Mouse (Mus musculus): ENCODE measurements around the gene Prox1. TPM values are rescaled to one million over a fixed set of nuclear protein-coding genes. Genes with fewer than 3 reads are reported as not detected.

Prox1 gene
- polyA plus RNA-seq, 1 experiment from 2014 or later = 2.8 TPM

GRCm38 (mm10) chr1:190155021-190155420 is 15.5 kb downstream of the Prox1 start:
- WGBS = 38% methylated on average over 2 of the region's 2 CpGs
- ATAC-seq = no peak
- H3K36me3 ChIP-seq = no peaks in the 10 kb centered on the region
- no peak overlapping the region for H3K27ac ChIP-seq
- no peak overlapping the region for H3K9ac ChIP-seq
- H3K4me2 ChIP-seq (replicated peaks) = no peak overlapping the region
- no peaks in the 10 kb centered on the region for H3K27me3 ChIP-seq (replicated peaks)
- H3K9me3 ChIP-seq = no peaks in the 10 kb centered on the region
- H3K4me1 ChIP-seq (replicated peaks) = 0 out of 2 replicates have a peak, but pooled peaks cover 4% of the 10 kb centered on the region
- H3K4me3 ChIP-seq (replicated peaks) = no peak overlapping the region

- H3K4me3 ChIP-seq (replicated peaks) = no peak overlapping the region
- ATAC-seq = no peak
- 0 out of 2 replicates have a peak, but pooled peaks cover 4% of the 10 kb centered on the region for H3K4me1 ChIP-seq (replicated peaks)
- H3K9me3 ChIP-seq = no peaks in the 10 kb centered on the region
- no peak overlapping the region for H3K27ac ChIP-seq
- WGBS = 24% methylated on average over 7 of the region's 7 CpGs
- no peaks in the 10 kb centered on the region for H3K27me3 ChIP-seq (replicated peaks)
- H3K4me2 ChIP-seq (replicated peaks) = no peak overlapping the region
- no peak overlapping the region for H3K9ac ChIP-seq
- no peaks in the 10 kb centered on the region for H3K36me3 ChIP-seq
These were observed 16.2 kb downstream of the Prox1 start for GRCm38 (mm10) chr1:190154292-190154691.

GRCm38 (mm10) chr1:190152603-190153002 is 17.9 kb downstream of the Prox1 start:
- WGBS = 92% methylated on average over 6 of the region's 6 CpGs
- H3K27me3 ChIP-seq (replicated peaks) = no peaks in the 10 kb centered on the region
- H3K4me2 ChIP-seq (replicated peaks) = no peak overlapping the region
- H3K36me3 ChIP-seq = no peaks in the 10 kb centered on the region
- ATAC-seq = no peak
- no peaks in the 10 kb centered on the region for H3K9me3 ChIP-seq
- no peak overlapping the region for H3K9ac ChIP-seq
- no peak overlapping the region for H3K4me3 ChIP-seq (replicated peaks)
- no peak overlapping the region for H3K27ac ChIP-seq
- 0 out of 2 replicates have a peak, but pooled peaks cover 4% of the 10 kb centered on the region for H3K4me1 ChIP-seq (replicated peaks)

- Histone ChIP-seq H3K27ac (no peak overlapping the region), H3K9me3 (no peaks in the 10 kb centered on the region), H3K4me1 (replicated peaks) (no peaks in the 10 kb centered on the region), H3K36me3 (no peaks in the 10 kb centered on the region), H3K9ac (no peak overlapping the region), H3K27me3 (replicated peaks) (no peaks in the 10 kb centered on the region), H3K4me2 (replicated peaks) (no peak overlapping the region), H3K4me3 (replicated peaks) (no peak overlapping the region)
- ATAC-seq = no peak
- 38% methylated on average over 17 of the region's 17 CpGs for WGBS
These were observed 21.2 kb downstream of the Prox1 start for GRCm38 (mm10) chr1:190149233-190149741.

GRCm38 (mm10) chr1:190148661-190149232 is 21.8 kb downstream of the Prox1 start:
- WGBS = 42% methylated on average over 12 of the region's 12 CpGs
- H3K4me3 ChIP-seq (replicated peaks) = no peak overlapping the region
- no peak for ATAC-seq

GRCm38 (mm10) chr1:190147816-190148215 is 22.7 kb downstream of the Prox1 start:
- Histone ChIP-seq H3K9ac (no peak overlapping the region), H3K27ac (no peak overlapping the region), H3K27me3 (replicated peaks) (no peaks in the 10 kb centered on the region), H3K4me3 (replicated peaks) (no peak overlapping the region), H3K9me3 (no peaks in the 10 kb centered on the region), H3K36me3 (no peaks in the 10 kb centered on the region), H3K4me2 (replicated peaks) (no peak overlapping the region), H3K4me1 (replicated peaks) (no peaks in the 10 kb centered on the region)
- ATAC-seq = no peak
- WGBS = 57% methylated on average over 6 of the region's 6 CpGs

More at GRCm38 (mm10) chr1:190148661-190149232, 21.8 kb downstream of the Prox1 start:
- Histone ChIP-seq H3K4me2 (replicated peaks) (no peak overlapping the region), H3K9me3 (no peaks in the 10 kb centered on the region), H3K27me3 (replicated peaks) (no peaks in the 10 kb centered on the region), H3K9ac (no peak overlapping the region), H3K27ac (no peak overlapping the region), H3K36me3 (no peaks in the 10 kb centered on the region), H3K4me1 (replicated peaks) (no peaks in the 10 kb centered on the region)

GRCm38 (mm10) chr1:190144416-190144815 is 26.1 kb downstream of the Prox1 start:
- Histone ChIP-seq H3K4me2 (replicated peaks) (no peak overlapping the region), H3K4me1 (replicated peaks) (no peaks in the 10 kb centered on the region), H3K9me3 (no peaks in the 10 kb centered on the region), H3K4me3 (replicated peaks) (no peak overlapping the region), H3K36me3 (no peaks in the 10 kb centered on the region), H3K27me3 (replicated peaks) (no peaks in the 10 kb centered on the region), H3K27ac (no peak overlapping the region), H3K9ac (no peak overlapping the region)
- ATAC-seq = no peak

- H3K27me3 ChIP-seq (replicated peaks) = no peaks in the 10 kb centered on the region
- H3K9ac ChIP-seq = no peak overlapping the region
- H3K27ac ChIP-seq = no peak overlapping the region
- H3K4me3 ChIP-seq (replicated peaks) = no peak overlapping the region
- WGBS = 85% methylated on average over 9 of the region's 9 CpGs
- no peak overlapping the region for H3K4me2 ChIP-seq (replicated peaks)
- no peaks in the 10 kb centered on the region for H3K9me3 ChIP-seq
- no peaks in the 10 kb centered on the region for H3K4me1 ChIP-seq (replicated peaks)
- no peak for ATAC-seq
- no peaks in the 10 kb centered on the region for H3K36me3 ChIP-seq
These were observed 26.9 kb downstream of the Prox1 start for GRCm38 (mm10) chr1:190143593-190143992.

- no peaks in the 10 kb centered on the region for H3K36me3 ChIP-seq
These were observed 27.9 kb downstream of the Prox1 start for GRCm38 (mm10) chr1:190142584-190142983.

GRCm38 (mm10) chr1:190140519-190140918 is 30.0 kb downstream of the Prox1 start:
- H3K36me3 ChIP-seq = no peaks in the 10 kb centered on the region
- H3K27ac ChIP-seq = no peak overlapping the region
- no peaks in the 10 kb centered on the region for H3K27me3 ChIP-seq (replicated peaks)
- ATAC-seq = no peak
- no peak overlapping the region for H3K9ac ChIP-seq
- WGBS = 74% methylated on average over 6 of the region's 6 CpGs
- no peaks in the 10 kb centered on the region for H3K9me3 ChIP-seq
- no peak overlapping the region for H3K4me2 ChIP-seq (replicated peaks)
- no peaks in the 10 kb centered on the region for H3K4me1 ChIP-seq (replicated peaks)
- H3K4me3 ChIP-seq (replicated peaks) = no peak overlapping the region

More at GRCm38 (mm10) chr1:190142584-190142983, 27.9 kb downstream of the Prox1 start:
- Histone ChIP-seq H3K27ac (no peak overlapping the region), H3K9me3 (no peaks in the 10 kb centered on the region), H3K4me2 (replicated peaks) (no peak overlapping the region), H3K4me1 (replicated peaks) (no peaks in the 10 kb centered on the region), H3K4me3 (replicated peaks) (no peak overlapping the region), H3K9ac (no peak overlapping the region), H3K27me3 (replicated peaks) (no peaks in the 10 kb centered on the region)
- WGBS = 38% methylated on average over 4 of the region's 4 CpGs
- ATAC-seq = no peak

GRCm38 (mm10) chr1:190139711-190140405 is 30.7 kb downstream of the Prox1 start:
- Histone ChIP-seq H3K4me3 (replicated peaks) (no peak overlapping the region), H3K27ac (no peak overlapping the region), H3K4me1 (replicated peaks) (no peaks in the 10 kb centered on the region), H3K36me3 (no peaks in the 10 kb centered on the region), H3K4me2 (replicated peaks) (no peak overlapping the region), H3K27me3 (replicated peaks) (no peaks in the 10 kb centered on the region), H3K9me3 (no peaks in the 10 kb centered on the region), H3K9ac (no peak overlapping the region)
- no peak for ATAC-seq
- 86% methylated on average over 13 of the region's 13 CpGs for WGBS

- no peak for ATAC-seq
- no peak overlapping the region for H3K9ac ChIP-seq
- no peaks in the 10 kb centered on the region for H3K27me3 ChIP-seq (replicated peaks)
- H3K4me3 ChIP-seq (replicated peaks) = no peak overlapping the region
- H3K36me3 ChIP-seq = no peaks in the 10 kb centered on the region
- H3K4me1 ChIP-seq (replicated peaks) = no peaks in the 10 kb centered on the region
- 86% methylated on average over 10 of the region's 10 CpGs for WGBS
- H3K9me3 ChIP-seq = no peaks in the 10 kb centered on the region
- H3K4me2 ChIP-seq (replicated peaks) = no peak overlapping the region
- no peak overlapping the region for H3K27ac ChIP-seq
These were observed 32.6 kb downstream of the Prox1 start for GRCm38 (mm10) chr1:190137943-190138342.

- peaks cover 2% of the 10 kb centered on the region; the same call in 1 of the 2 replicates for H3K4me1 ChIP-seq (replicated peaks)
- no peak overlapping the region for H3K27ac ChIP-seq
- H3K4me3 ChIP-seq (replicated peaks) = no peak overlapping the region
- no peaks in the 10 kb centered on the region for H3K9me3 ChIP-seq
- ATAC-seq = no peak
- no peak overlapping the region for H3K9ac ChIP-seq
- 74% methylated on average over 4 of the region's 4 CpGs for WGBS
- H3K4me2 ChIP-seq (replicated peaks) = no peak overlapping the region
- H3K27me3 ChIP-seq (replicated peaks) = no peaks in the 10 kb centered on the region
- H3K36me3 ChIP-seq = no peaks in the 10 kb centered on the region
These were observed 37.6 kb downstream of the Prox1 start for GRCm38 (mm10) chr1:190132897-190133296.

Data from intestine, embryonic 15.5 days (tissue).